Mouse (Mus musculus): Measurements from ENCODE around the gene Hs2st1. TPM values are rescaled to one million over a fixed set of nuclear protein-coding genes. Genes with fewer than 3 reads are reported as not detected.

Hs2st1 gene
- polyA plus RNA-seq, 1 experiment from 2014 or later, result 18.4 TPM

- no peak for ATAC-seq (ENCODE audit: insufficient number of reproducible peaks, insufficient read depth, low FRiP score, low read depth)
- H3K36me3 ChIP-seq (ENCODE audit: control insufficient read depth, insufficient read depth, low read length), result no peaks in the 10 kb centered on the region
- H3K9ac ChIP-seq (replicated peaks; ENCODE audit: low read depth, low read length), result no peak overlapping the region
- 38% methylated on average over 4 of the region's 4 CpGs for WGBS
- no peak overlapping the region for H3K4me2 ChIP-seq (replicated peaks; ENCODE audit: low read depth, low read length)
- no peak overlapping the region for H3K4me3 ChIP-seq (ENCODE audit: low read depth, low read length)
- no peaks in the 10 kb centered on the region for H3K27me3 ChIP-seq (ENCODE audit: control insufficient read depth, insufficient read depth, low read length)
- no peak overlapping the region for H3K27ac ChIP-seq (ENCODE audit: low read length)
- H3K4me1 ChIP-seq (ENCODE audit: control insufficient read depth, insufficient read depth, low read length), result peaks cover 20% of the 10 kb centered on the region; the same call in 1 of the 2 replicates
- H3K9me3 ChIP-seq (ENCODE audit: control insufficient read depth, low read depth, low read length), result no peaks in the 10 kb centered on the region
Measured at GRCm38 (mm10) chr3:144551416-144551815, 18.6 kb downstream of the Hs2st1 start.

DNA sequence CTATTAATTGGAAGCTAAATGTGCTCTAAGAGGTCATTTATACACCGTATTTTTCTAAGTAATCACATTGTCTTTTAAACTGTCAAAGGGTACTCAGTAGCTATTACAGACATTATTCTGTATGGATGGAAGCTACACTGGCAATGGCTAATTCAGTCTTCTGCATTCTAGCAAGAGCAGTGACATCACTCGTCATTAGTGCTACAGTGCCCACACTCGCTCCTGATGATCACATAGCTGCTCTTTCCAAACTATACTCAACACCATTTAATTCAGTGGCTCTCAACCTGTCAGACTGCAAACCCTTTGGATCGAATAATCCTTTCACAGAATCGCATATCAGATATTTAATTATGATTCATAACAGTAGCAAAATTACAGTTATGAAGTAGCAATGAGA lies 19.3 kb downstream of the Hs2st1 start:
- Histone ChIP-seq H3K9ac (replicated peaks; ENCODE audit: low read depth, low read length) (no peak overlapping the region), H3K4me2 (replicated peaks; ENCODE audit: low read depth, low read length) (no peak overlapping the region), H3K9me3 (ENCODE audit: control insufficient read depth, low read depth, low read length) (no peaks in the 10 kb centered on the region), H3K4me3 (ENCODE audit: low read depth, low read length) (no peak overlapping the region), H3K27me3 (ENCODE audit: control insufficient read depth, insufficient read depth, low read length) (no peaks in the 10 kb centered on the region), H3K4me1 (ENCODE audit: control insufficient read depth, insufficient read depth, low read length) (peaks cover 25% of the 10 kb centered on the region; the same call in 1 of the 2 replicates), H3K27ac (ENCODE audit: low read length) (no peak overlapping the region), H3K36me3 (ENCODE audit: control insufficient read depth, insufficient read depth, low read length) (no peaks in the 10 kb centered on the region)
- no peak for ATAC-seq (ENCODE audit: insufficient number of reproducible peaks, insufficient read depth, low FRiP score, low read depth)
- WGBS, result 78% methylated on average over 5 of the region's 5 CpGs

DNA sequence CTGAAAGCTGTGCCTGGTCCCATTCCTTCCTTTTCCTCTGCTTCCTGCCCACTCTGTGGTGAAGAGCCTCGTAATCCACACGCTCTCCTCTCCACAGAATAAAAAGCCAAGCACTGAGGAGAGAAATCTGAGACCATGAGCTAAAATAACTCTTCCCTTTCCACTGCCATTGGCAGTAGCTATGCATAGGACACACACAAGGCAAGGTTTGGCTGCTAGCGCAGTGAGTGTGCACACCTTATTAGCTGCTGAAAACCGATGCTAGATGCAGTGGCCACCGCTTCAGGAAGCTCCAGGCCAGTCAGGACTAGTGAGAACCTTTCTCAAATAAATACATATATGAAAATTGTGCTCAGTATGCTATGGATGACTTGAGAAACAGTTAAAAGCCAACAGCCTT lies 19.9 kb downstream of the Hs2st1 start:
- no peaks in the 10 kb centered on the region for H3K9me3 ChIP-seq (ENCODE audit: control insufficient read depth, low read depth, low read length)
- no peaks in the 10 kb centered on the region for H3K27me3 ChIP-seq (ENCODE audit: control insufficient read depth, insufficient read depth, low read length)
- ATAC-seq (ENCODE audit: insufficient number of reproducible peaks, insufficient read depth, low FRiP score, low read depth), result no peak
- H3K4me3 ChIP-seq (ENCODE audit: low read depth, low read length), result no peak overlapping the region
- no peak overlapping the region for H3K9ac ChIP-seq (replicated peaks; ENCODE audit: low read depth, low read length)
- H3K36me3 ChIP-seq (ENCODE audit: control insufficient read depth, insufficient read depth, low read length), result no peaks in the 10 kb centered on the region
- H3K27ac ChIP-seq (ENCODE audit: low read length), result no peak overlapping the region
- peaks cover 30% of the 10 kb centered on the region; the same call in 1 of the 2 replicates for H3K4me1 ChIP-seq (ENCODE audit: control insufficient read depth, insufficient read depth, low read length)
- WGBS, result 81% methylated on average over 5 of the region's 5 CpGs
- H3K4me2 ChIP-seq (replicated peaks; ENCODE audit: low read depth, low read length), result no peak overlapping the region

DNA sequence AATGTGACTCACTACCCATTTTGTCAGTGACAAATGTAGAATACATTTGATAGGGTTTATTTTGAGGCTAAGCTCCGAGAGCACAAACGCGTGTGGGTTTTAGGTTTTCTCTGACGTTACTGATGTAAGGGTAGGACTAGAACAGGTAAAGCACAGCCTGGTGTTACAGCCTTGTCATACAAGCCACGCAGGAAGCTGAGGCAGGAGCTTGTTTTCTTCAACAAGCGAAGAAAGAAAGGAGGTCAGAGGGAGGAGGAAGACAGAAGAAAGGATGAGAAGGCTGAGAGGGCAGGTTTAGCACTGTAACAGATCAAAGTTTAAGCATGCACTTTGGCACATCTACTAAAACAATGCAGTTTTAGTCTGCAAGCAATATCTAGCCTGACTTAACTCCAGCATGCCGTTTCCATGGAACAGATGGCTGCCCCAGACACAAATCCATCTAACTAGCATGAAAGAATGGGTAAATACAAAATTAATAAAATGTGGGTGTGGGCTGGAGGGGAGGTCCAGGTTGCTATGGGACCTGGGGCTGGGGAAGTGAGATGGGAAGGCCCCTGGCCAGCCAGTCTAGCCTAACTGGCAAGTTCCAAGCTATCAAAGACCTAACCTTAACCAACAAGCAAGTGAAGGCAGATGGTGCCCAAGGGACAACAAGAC lies 21.7 kb downstream of the Hs2st1 start:
- H3K4me2 ChIP-seq (replicated peaks; ENCODE audit: low read depth, low read length), result no peak overlapping the region
- WGBS, result 74% methylated on average over 7 of the region's 7 CpGs
- no peaks in the 10 kb centered on the region for H3K36me3 ChIP-seq (ENCODE audit: control insufficient read depth, insufficient read depth, low read length)
- H3K27me3 ChIP-seq (ENCODE audit: control insufficient read depth, insufficient read depth, low read length), result no peaks in the 10 kb centered on the region
- no peaks in the 10 kb centered on the region for H3K9me3 ChIP-seq (ENCODE audit: control insufficient read depth, low read depth, low read length)
- H3K27ac ChIP-seq (ENCODE audit: low read length), result no peak overlapping the region
- ATAC-seq (ENCODE audit: insufficient number of reproducible peaks, insufficient read depth, low FRiP score, low read depth), result no peak
- peaks cover 27% of the 10 kb centered on the region; the same call in 1 of the 2 replicates for H3K4me1 ChIP-seq (ENCODE audit: control insufficient read depth, insufficient read depth, low read length)
- H3K4me3 ChIP-seq (ENCODE audit: low read depth, low read length), result no peak overlapping the region
- H3K9ac ChIP-seq (replicated peaks; ENCODE audit: low read depth, low read length), result no peak overlapping the region

- no peaks in the 10 kb centered on the region for H3K36me3 ChIP-seq (ENCODE audit: control insufficient read depth, insufficient read depth, low read length)
- H3K4me3 ChIP-seq (ENCODE audit: low read depth, low read length), result no peak overlapping the region
- no peak overlapping the region for H3K9ac ChIP-seq (replicated peaks; ENCODE audit: low read depth, low read length)
- H3K27ac ChIP-seq (ENCODE audit: low read length), result no peak overlapping the region
- no peak overlapping the region for H3K4me2 ChIP-seq (replicated peaks; ENCODE audit: low read depth, low read length)
- H3K4me1 ChIP-seq (ENCODE audit: control insufficient read depth, insufficient read depth, low read length), result peaks cover 32% of the 10 kb centered on the region
- no peaks in the 10 kb centered on the region for H3K9me3 ChIP-seq (ENCODE audit: control insufficient read depth, low read depth, low read length)
- no peaks in the 10 kb centered on the region for H3K27me3 ChIP-seq (ENCODE audit: control insufficient read depth, insufficient read depth, low read length)
- no peak for ATAC-seq (ENCODE audit: insufficient number of reproducible peaks, insufficient read depth, low FRiP score, low read depth)
- 23% methylated on average over 4 of the region's 4 CpGs for WGBS
Measured at GRCm38 (mm10) chr3:144546490-144546889, 23.5 kb downstream of the Hs2st1 start.

DNA sequence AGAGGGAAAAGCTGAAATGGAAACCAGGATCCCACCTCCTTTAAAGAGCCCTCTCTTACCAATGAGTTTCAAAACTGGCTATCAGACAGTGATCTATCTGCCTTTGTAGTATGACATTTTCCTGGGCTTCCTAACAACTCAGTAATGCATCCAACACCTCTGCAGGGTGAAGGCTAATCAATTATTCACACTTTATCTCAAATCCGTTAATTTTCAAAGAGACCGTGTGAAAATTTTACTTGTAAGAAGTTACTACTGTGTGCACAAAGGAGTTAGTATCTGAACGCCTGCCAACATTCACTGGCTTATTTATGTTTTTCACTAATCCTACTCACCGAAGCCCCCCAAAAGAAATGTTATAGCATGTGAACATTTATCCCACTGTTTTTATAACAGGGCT lies 24.1 kb downstream of the Hs2st1 start:
- Histone ChIP-seq H3K4me1 (ENCODE audit: control insufficient read depth, insufficient read depth, low read length) (peaks cover 35% of the 10 kb centered on the region), H3K27ac (ENCODE audit: low read length) (no peak overlapping the region)
- WGBS, result 15% methylated on average over 4 of the region's 4 CpGs

GRCm38 (mm10) chr3:144545152-144545551 lies 24.8 kb downstream of the Hs2st1 start:
- WGBS, result 77% methylated on average over 7 of the region's 7 CpGs

More for the DNA sequence above, 24.1 kb downstream of the Hs2st1 start:
- Histone ChIP-seq H3K9me3 (ENCODE audit: control insufficient read depth, low read depth, low read length) (no peaks in the 10 kb centered on the region), H3K9ac (replicated peaks; ENCODE audit: low read depth, low read length) (no peak overlapping the region), H3K27me3 (ENCODE audit: control insufficient read depth, insufficient read depth, low read length) (no peaks in the 10 kb centered on the region), H3K36me3 (ENCODE audit: control insufficient read depth, insufficient read depth, low read length) (no peaks in the 10 kb centered on the region), H3K4me3 (ENCODE audit: low read depth, low read length) (no peak overlapping the region), H3K4me2 (replicated peaks; ENCODE audit: low read depth, low read length) (no peak overlapping the region)
- no peak for ATAC-seq (ENCODE audit: insufficient number of reproducible peaks, insufficient read depth, low FRiP score, low read depth)

GRCm38 (mm10) chr3:144541906-144542438 lies 28.0 kb downstream of the Hs2st1 start:
- Histone ChIP-seq H3K27ac (ENCODE audit: low read length) (no peak overlapping the region), H3K36me3 (ENCODE audit: control insufficient read depth, insufficient read depth, low read length) (no peaks in the 10 kb centered on the region), H3K9ac (replicated peaks; ENCODE audit: low read depth, low read length) (no peak overlapping the region), H3K4me2 (replicated peaks; ENCODE audit: low read depth, low read length) (no peak overlapping the region), H3K27me3 (ENCODE audit: control insufficient read depth, insufficient read depth, low read length) (no peaks in the 10 kb centered on the region), H3K4me1 (ENCODE audit: control insufficient read depth, insufficient read depth, low read length) (peaks cover 46% of the 10 kb centered on the region), H3K9me3 (ENCODE audit: control insufficient read depth, low read depth, low read length) (no peaks in the 10 kb centered on the region), H3K4me3 (ENCODE audit: low read depth, low read length) (no peak overlapping the region)
- no peak for ATAC-seq (ENCODE audit: insufficient number of reproducible peaks, insufficient read depth, low FRiP score, low read depth)
- WGBS, result 69% methylated on average over 6 of the region's 6 CpGs

More at GRCm38 (mm10) chr3:144545152-144545551, 24.8 kb downstream of the Hs2st1 start:
- ATAC-seq (ENCODE audit: insufficient number of reproducible peaks, insufficient read depth, low FRiP score, low read depth), result no peak
- Histone ChIP-seq H3K9ac (replicated peaks; ENCODE audit: low read depth, low read length) (no peak overlapping the region), H3K27ac (ENCODE audit: low read length) (no peak overlapping the region), H3K9me3 (ENCODE audit: control insufficient read depth, low read depth, low read length) (no peaks in the 10 kb centered on the region), H3K4me3 (ENCODE audit: low read depth, low read length) (no peak overlapping the region), H3K36me3 (ENCODE audit: control insufficient read depth, insufficient read depth, low read length) (no peaks in the 10 kb centered on the region), H3K4me2 (replicated peaks; ENCODE audit: low read depth, low read length) (no peak overlapping the region), H3K27me3 (ENCODE audit: control insufficient read depth, insufficient read depth, low read length) (no peaks in the 10 kb centered on the region), H3K4me1 (ENCODE audit: control insufficient read depth, insufficient read depth, low read length) (peaks cover 36% of the 10 kb centered on the region)
